Mouse (Mus musculus) neural tube, embryonic 13.5 days (tissue): ENCODE measurements around the gene Pde11a. TPM values are rescaled to one million over a fixed set of nuclear protein-coding genes. Genes with fewer than 3 reads are reported as not detected.

Source experiments
- ATAC-seq: fragments of 200-750 bp; cut with Nextera tagmentation; 2 replicates; pipeline ENCODE4 v1.8.0; 2017; ENCODE audit warnings: low read depth, mild to moderate bottlenecking, moderate TSS enrichment, moderate library complexity
- H3K27ac ChIP-seq: fragments of 300-500 bp; sonication (generic); replicated peaks from 2 replicates; pipeline ENCODE4 v1.5.1; 2015; ENCODE audit warnings: moderate library complexity, mild to moderate bottlenecking, inconsistent platforms
- H3K27me3 ChIP-seq: fragments of 300-500 bp; sonication (generic); 2 replicates; pipeline ENCODE4 v1.6.1; 2015; ENCODE audit warnings: mild to moderate bottlenecking, inconsistent platforms
- H3K36me3 ChIP-seq: fragments of 300-500 bp; sonication (generic); 2 replicates; pipeline ENCODE4 v1.6.1; 2015; ENCODE audit warnings: mild to moderate bottlenecking, inconsistent platforms
- H3K4me1 ChIP-seq: fragments of 300-500 bp; sonication (generic); replicated peaks from 2 replicates; pipeline ENCODE4 v1.6.1; 2015; ENCODE audit warnings: inconsistent platforms
- H3K4me2 ChIP-seq: fragments of 300-500 bp; sonication (generic); 2 replicates; pipeline ENCODE4 v1.6.1; 2015; ENCODE audit warnings: inconsistent platforms, mild to moderate bottlenecking, moderate library complexity
- H3K4me3 ChIP-seq: fragments of 300-500 bp; sonication (generic); 2 replicates; pipeline ENCODE4 v1.5.1; 2015; ENCODE audit warnings: mild to moderate bottlenecking, inconsistent platforms
- H3K9ac ChIP-seq: fragments of 300-500 bp; sonication (generic); 2 replicates; pipeline ENCODE4 v1.6.1; 2015; ENCODE audit warnings: moderate library complexity, mild to moderate bottlenecking, inconsistent platforms
- H3K9me3 ChIP-seq: fragments of 300-500 bp; sonication (generic); 2 replicates; pipeline ENCODE4 v1.6.1; 2016; ENCODE audit warnings: inconsistent platforms
- WGBS: fragments of 180-500 bp; shearing (Covaris S2); methylation state at CpG from one replicate; pipeline ENCODE4 v1.1.7; 2015; 5-methylcytosine and 5-hydroxymethylcytosine counted together
- polyA plus RNA-seq: library from polyadenylated mRNA; unstranded; fragments of >200 nt; fragmentation: Nextera tagmentation; extraction: Ambion mirVana; gene quantifications from 2 replicates; pipeline ENCODE4 v1.2.1, GENCODE M21; 2015

Pde11a gene
- polyA plus RNA-seq, 1 experiment from 2014 or later = 1.8 TPM

- Histone ChIP-seq H3K9ac (no peak within 1 kb of the TSS), H3K4me2 (no peak within 1 kb of the TSS), H3K4me1 (no peaks in the 10 kb centered on the region), H3K36me3 (no peaks in the 10 kb centered on the region), H3K27me3 (no peaks in the 10 kb centered on the region), H3K9me3 (no peaks in the 10 kb centered on the region), H3K27ac (no peak within 1 kb of the TSS), H3K4me3 (no peak within 1 kb of the TSS)
- WGBS = 88% methylated on average over 11 of the region's 11 CpGs
- no peak for ATAC-seq
Observed at GRCm38 (mm10) chr2:76360226-76360625, 21.7 kb upstream of the Pde11a start, which contains the start of gene Cyct. Gene Cyct, minus strand, starts transcription at chr2:76360450.

- no peak overlapping the region for H3K4me3 ChIP-seq
- no peak overlapping the region for H3K9ac ChIP-seq
- no peaks in the 10 kb centered on the region for H3K9me3 ChIP-seq
- 76% methylated on average over 6 of the region's 6 CpGs for WGBS
- H3K4me2 ChIP-seq = no peak overlapping the region
- no peaks in the 10 kb centered on the region for H3K4me1 ChIP-seq
- no peak for ATAC-seq
- no peak overlapping the region for H3K27ac ChIP-seq
- H3K27me3 ChIP-seq = no peaks in the 10 kb centered on the region
- no peaks in the 10 kb centered on the region for H3K36me3 ChIP-seq
Observed at GRCm38 (mm10) chr2:76347839-76348238, 9.3 kb upstream of the Pde11a start.

GRCm38 (mm10) chr2:76342146-76342545 lies 3.6 kb upstream of the Pde11a start:
- WGBS = 92% methylated on average over 9 of the region's 9 CpGs
- no peak overlapping the region for H3K4me2 ChIP-seq
- peaks cover 15% of the 10 kb centered on the region for H3K27me3 ChIP-seq
- no peak overlapping the region for H3K4me3 ChIP-seq
- no peak for ATAC-seq
- peaks cover 13% of the 10 kb centered on the region for H3K4me1 ChIP-seq
- no peaks in the 10 kb centered on the region for H3K9me3 ChIP-seq
- no peak overlapping the region for H3K27ac ChIP-seq
- H3K9ac ChIP-seq = no peak overlapping the region
- no peaks in the 10 kb centered on the region for H3K36me3 ChIP-seq

- 75% methylated on average over 5 of the region's 5 CpGs for WGBS
Observed at GRCm38 (mm10) chr2:76334596-76334995, 4.0 kb downstream of the Pde11a start.

GRCm38 (mm10) chr2:76332161-76332805 lies 6.3 kb downstream of the Pde11a start:
- H3K36me3 ChIP-seq = no peaks in the 10 kb centered on the region
- H3K9ac ChIP-seq = no peak overlapping the region
- no peak overlapping the region for H3K4me2 ChIP-seq
- H3K4me1 ChIP-seq = no peaks in the 10 kb centered on the region
- no peaks in the 10 kb centered on the region for H3K27me3 ChIP-seq
- H3K27ac ChIP-seq = no peak overlapping the region
- H3K4me3 ChIP-seq = no peak overlapping the region
- H3K9me3 ChIP-seq = no peaks in the 10 kb centered on the region
- WGBS = 79% methylated on average over 11 of the region's 11 CpGs
- ATAC-seq = no peak

More at GRCm38 (mm10) chr2:76334596-76334995, 4.0 kb downstream of the Pde11a start:
- peaks cover 13% of the 10 kb centered on the region for H3K4me1 ChIP-seq
- no peak for ATAC-seq
- H3K9me3 ChIP-seq = no peaks in the 10 kb centered on the region
- peaks cover 14% of the 10 kb centered on the region for H3K27me3 ChIP-seq
- no peak overlapping the region for H3K27ac ChIP-seq
- no peak overlapping the region for H3K4me3 ChIP-seq
- H3K4me2 ChIP-seq = no peak overlapping the region
- H3K36me3 ChIP-seq = no peaks in the 10 kb centered on the region
- H3K9ac ChIP-seq = no peak overlapping the region

GRCm38 (mm10) chr2:76330081-76330480 lies 8.5 kb downstream of the Pde11a start:
- Histone ChIP-seq H3K9me3 (no peaks in the 10 kb centered on the region), H3K4me3 (no peak overlapping the region), H3K4me1 (no peaks in the 10 kb centered on the region), H3K27me3 (no peaks in the 10 kb centered on the region), H3K27ac (no peak overlapping the region), H3K36me3 (no peaks in the 10 kb centered on the region), H3K9ac (no peak overlapping the region), H3K4me2 (no peak overlapping the region)
- 89% methylated on average over 5 of the region's 5 CpGs for WGBS
- ATAC-seq = no peak

- H3K9me3 ChIP-seq = no peaks in the 10 kb centered on the region
- no peak overlapping the region for H3K4me3 ChIP-seq
- no peak overlapping the region for H3K4me2 ChIP-seq
- H3K36me3 ChIP-seq = no peaks in the 10 kb centered on the region
- no peak overlapping the region for H3K9ac ChIP-seq
- no peaks in the 10 kb centered on the region for H3K4me1 ChIP-seq
- H3K27me3 ChIP-seq = no peaks in the 10 kb centered on the region
- 83% methylated on average over 3 of the region's 3 CpGs for WGBS
- H3K27ac ChIP-seq = no peak overlapping the region
- ATAC-seq = no peak
Observed at GRCm38 (mm10) chr2:76326161-76326560, 12.4 kb downstream of the Pde11a start.

GRCm38 (mm10) chr2:76324463-76324862 lies 14.1 kb downstream of the Pde11a start:
- Histone ChIP-seq H3K9ac (no peak overlapping the region), H3K4me1 (no peaks in the 10 kb centered on the region), H3K27me3 (no peaks in the 10 kb centered on the region), H3K4me3 (no peak overlapping the region), H3K27ac (no peak overlapping the region), H3K4me2 (no peak overlapping the region), H3K9me3 (no peaks in the 10 kb centered on the region), H3K36me3 (no peaks in the 10 kb centered on the region)
- no peak for ATAC-seq
- WGBS = 81% methylated on average over 5 of the region's 5 CpGs

- Histone ChIP-seq H3K4me1 (no peaks in the 10 kb centered on the region), H3K27me3 (no peaks in the 10 kb centered on the region), H3K4me2 (no peak overlapping the region), H3K36me3 (no peaks in the 10 kb centered on the region), H3K27ac (no peak overlapping the region), H3K4me3 (no peak overlapping the region), H3K9me3 (no peaks in the 10 kb centered on the region), H3K9ac (no peak overlapping the region)
- ATAC-seq = no peak
- WGBS = 88% methylated on average over 21 of the region's 21 CpGs
Observed at GRCm38 (mm10) chr2:76323185-76323875, 15.2 kb downstream of the Pde11a start.

- H3K9ac ChIP-seq = no peak overlapping the region
- no peaks in the 10 kb centered on the region for H3K9me3 ChIP-seq
- H3K36me3 ChIP-seq = no peaks in the 10 kb centered on the region
- WGBS = 91% methylated on average over 6 of the region's 6 CpGs
- H3K4me2 ChIP-seq = no peak overlapping the region
- ATAC-seq = no peak
- no peaks in the 10 kb centered on the region for H3K27me3 ChIP-seq
- H3K27ac ChIP-seq = no peak overlapping the region
- no peaks in the 10 kb centered on the region for H3K4me1 ChIP-seq
- no peak overlapping the region for H3K4me3 ChIP-seq
Observed at GRCm38 (mm10) chr2:76320336-76320735, 18.2 kb downstream of the Pde11a start.

- ATAC-seq = no peak
- no peaks in the 10 kb centered on the region for H3K9me3 ChIP-seq
- H3K27ac ChIP-seq = no peak overlapping the region
- no peak overlapping the region for H3K9ac ChIP-seq
- H3K4me3 ChIP-seq = no peak overlapping the region
- H3K36me3 ChIP-seq = no peaks in the 10 kb centered on the region
- H3K27me3 ChIP-seq = no peaks in the 10 kb centered on the region
- H3K4me2 ChIP-seq = no peak overlapping the region
- H3K4me1 ChIP-seq = no peaks in the 10 kb centered on the region
- 87% methylated on average over 6 of the region's 6 CpGs for WGBS
Observed at GRCm38 (mm10) chr2:76319231-76319630, 19.3 kb downstream of the Pde11a start.

- WGBS = 93% methylated on average over 3 of the region's 3 CpGs
- Histone ChIP-seq H3K9ac (no peak overlapping the region), H3K27ac (no peak overlapping the region), H3K36me3 (no peaks in the 10 kb centered on the region), H3K4me1 (no peaks in the 10 kb centered on the region), H3K4me3 (no peak overlapping the region), H3K9me3 (no peaks in the 10 kb centered on the region), H3K4me2 (no peak overlapping the region), H3K27me3 (no peaks in the 10 kb centered on the region)
- ATAC-seq = no peak
Observed at GRCm38 (mm10) chr2:76287671-76288070, 50.9 kb downstream of the Pde11a start.
